Mouse (Mus musculus) midbrain, embryonic 15.5 days (tissue): ENCODE measurements at regions not wholly inside any gene's neighbourhood (a gene's known extent, or its start where the extent isn't known, plus 50 kb on each side); places are given as distances from the start of the nearest gene placed in this dataset.

Experiments used
- ATAC-seq: fragments of 200-750 bp; cut with Nextera tagmentation; replicated peaks from 2 replicates; pipeline ENCODE4 v1.8.0; 2017; ENCODE audit warnings: moderate TSS enrichment
- H3K27ac ChIP-seq: fragments of 300-500 bp; sonication (generic); 2 replicates; pipeline ENCODE4 v1.5.1; 2015; ENCODE audit warnings: mild to moderate bottlenecking, inconsistent platforms
- H3K27me3 ChIP-seq: fragments of 300-500 bp; sonication (generic); replicated peaks from 2 replicates; pipeline ENCODE4 v1.6.1; 2015; ENCODE audit warnings: inconsistent platforms
- H3K36me3 ChIP-seq: fragments of 300-500 bp; sonication (generic); replicated peaks from 2 replicates; pipeline ENCODE4 v1.6.1; 2015; ENCODE audit warnings: inconsistent platforms
- H3K4me1 ChIP-seq: fragments of 300-500 bp; sonication (generic); 2 replicates; pipeline ENCODE4 v1.6.1; 2015; ENCODE audit warnings: inconsistent platforms
- H3K4me2 ChIP-seq: fragments of 300-500 bp; sonication (generic); 2 replicates; pipeline ENCODE4 v1.6.1; 2015; ENCODE audit warnings: inconsistent platforms, mild to moderate bottlenecking, moderate library complexity
- H3K4me3 ChIP-seq: fragments of 300-500 bp; sonication (generic); 2 replicates; pipeline ENCODE4 v1.5.1; 2015; ENCODE audit warnings: mild to moderate bottlenecking, inconsistent platforms
- H3K9ac ChIP-seq: fragments of 300-500 bp; sonication (generic); 2 replicates; pipeline ENCODE4 v1.6.1; 2015; ENCODE audit warnings: mild to moderate bottlenecking, inconsistent platforms
- H3K9me3 ChIP-seq: fragments of 300-500 bp; sonication (generic); 2 replicates; pipeline ENCODE4 v1.6.1; 2016; ENCODE audit warnings: inconsistent platforms
- WGBS: fragments of 180-500 bp; shearing (Covaris S2); methylation state at CpG from one replicate; pipeline ENCODE4 v1.1.7; 2015; ENCODE audit warnings: mixed read lengths; 5-methylcytosine and 5-hydroxymethylcytosine counted together

DNA sequence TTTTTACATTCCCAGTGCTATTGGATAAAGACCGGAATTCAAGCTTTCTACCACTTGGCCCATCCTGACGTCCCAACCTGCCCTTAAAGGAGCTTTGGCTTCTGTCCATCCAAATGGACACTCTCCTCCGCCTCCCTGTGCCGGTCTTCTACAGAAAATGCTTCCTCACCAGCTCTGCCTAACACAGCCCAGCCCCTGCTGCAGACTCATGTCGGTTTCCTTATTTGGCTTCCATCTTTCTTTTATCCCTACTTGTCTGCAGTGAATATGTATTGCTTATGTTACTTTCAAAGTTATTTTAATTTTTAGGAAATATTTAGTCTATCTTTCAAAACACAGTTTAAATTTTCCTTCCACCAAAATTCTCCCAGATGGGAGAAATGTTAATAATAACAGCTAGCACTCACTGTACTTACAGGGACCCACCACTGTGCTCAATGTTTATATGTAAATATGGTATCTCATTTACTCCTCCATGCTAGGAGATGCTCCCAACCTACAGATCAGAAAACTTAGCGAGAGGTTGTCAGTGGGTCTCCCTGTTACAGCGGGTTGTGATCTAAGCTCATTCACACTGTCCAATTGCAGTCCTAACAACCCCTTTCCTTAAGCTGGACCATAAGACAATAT, 118.6 kb downstream of the Sptssa start:
- ATAC-seq, result no peak
- Histone ChIP-seq H3K27me3 (no peaks in the 10 kb centered on the region), H3K4me3 (no peak overlapping the region), H3K27ac (no peak overlapping the region), H3K4me2 (no peak overlapping the region), H3K9ac (no peak overlapping the region), H3K9me3 (no peaks in the 10 kb centered on the region), H3K4me1 (peaks cover 8% of the 10 kb centered on the region; the same call in 1 of the 2 replicates), H3K36me3 (no peaks in the 10 kb centered on the region)
- 88% methylated on average over 7 of the region's 7 CpGs for WGBS

DNA sequence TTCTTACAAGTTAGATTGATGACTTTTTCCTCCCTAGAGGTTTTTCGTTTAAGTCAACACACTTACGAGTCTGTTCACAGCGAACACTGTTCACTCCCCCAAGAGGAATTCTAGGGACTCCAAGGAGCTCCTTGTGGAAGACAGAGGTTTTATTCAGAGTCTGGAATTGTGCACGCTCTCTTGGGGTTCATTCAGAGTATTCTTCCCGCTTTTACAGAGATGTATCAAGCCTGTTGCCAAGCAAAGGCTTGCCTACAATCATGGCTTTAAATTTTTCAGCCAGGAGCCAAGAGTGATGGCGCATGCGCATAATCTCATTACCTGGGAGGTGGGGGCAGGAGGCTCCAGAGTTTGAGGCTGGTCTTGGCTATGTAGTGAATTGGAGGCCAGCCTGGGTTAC, 119.4 kb downstream of the Sptssa start:
- Histone ChIP-seq H3K9me3 (no peaks in the 10 kb centered on the region), H3K36me3 (no peaks in the 10 kb centered on the region), H3K27ac (no peak overlapping the region), H3K4me1 (peaks cover 8% of the 10 kb centered on the region; the same call in 1 of the 2 replicates), H3K4me2 (no peak overlapping the region), H3K4me3 (no peak overlapping the region), H3K27me3 (no peaks in the 10 kb centered on the region), H3K9ac (no peak overlapping the region)
- no peak for ATAC-seq
- WGBS, result 68% methylated on average over 7 of the region's 7 CpGs

DNA sequence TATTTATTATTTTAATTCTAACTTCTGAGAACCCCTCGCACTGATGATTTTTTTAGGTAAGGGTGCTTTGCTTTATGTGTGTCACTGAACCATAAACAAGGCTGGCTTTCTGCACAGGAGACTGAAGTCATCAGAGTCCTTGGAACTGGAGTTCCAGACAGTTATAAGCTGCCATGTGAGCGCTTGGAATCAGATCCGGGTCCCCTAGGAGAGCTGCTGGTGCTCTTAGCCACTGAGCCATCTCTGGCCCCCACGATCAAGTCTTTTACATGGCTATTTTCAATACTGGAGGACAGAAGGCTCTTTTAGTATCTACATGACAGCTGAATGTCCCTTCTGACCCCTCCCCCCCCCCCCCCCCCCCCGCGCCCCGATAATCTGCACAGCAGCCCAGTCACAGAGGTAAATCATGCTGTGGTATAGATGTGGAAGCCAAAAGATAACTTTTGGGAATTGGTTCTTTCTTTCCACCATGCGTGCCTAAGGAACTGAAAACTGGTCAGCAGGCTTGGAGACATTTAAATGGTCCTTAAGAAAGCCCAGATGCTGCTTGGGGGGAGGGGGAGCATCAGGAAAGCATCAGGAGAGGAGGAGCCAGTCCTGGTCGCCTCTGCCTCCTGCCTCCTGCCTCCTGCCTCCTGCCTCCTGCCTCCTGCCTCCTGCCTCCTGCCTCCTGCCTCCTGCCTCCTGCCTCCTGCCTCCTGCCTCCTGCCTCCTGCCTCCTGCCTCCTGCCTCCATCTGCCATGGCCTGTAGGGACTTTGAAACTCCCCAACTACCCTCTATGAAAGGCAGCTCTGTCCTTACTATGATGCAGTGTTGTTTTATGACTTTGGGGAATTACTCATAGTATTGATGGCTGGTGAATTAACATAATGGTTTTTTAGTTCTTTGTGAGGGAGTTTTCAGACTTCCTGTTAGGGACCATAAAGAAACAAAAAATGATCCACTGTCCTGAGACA, 120.5 kb downstream of the Sptssa start:
- Histone ChIP-seq H3K27me3 (no peaks in the 10 kb centered on the region), H3K9me3 (no peaks in the 10 kb centered on the region), H3K4me3 (no peak overlapping the region), H3K36me3 (no peaks in the 10 kb centered on the region), H3K9ac (no peak overlapping the region), H3K4me1 (peaks cover 8% of the 10 kb centered on the region; the same call in 1 of the 2 replicates), H3K27ac (no peak overlapping the region), H3K4me2 (no peak overlapping the region)
- no peak for ATAC-seq
- 54% methylated on average over 6 of the region's 9 CpGs for WGBS

DNA sequence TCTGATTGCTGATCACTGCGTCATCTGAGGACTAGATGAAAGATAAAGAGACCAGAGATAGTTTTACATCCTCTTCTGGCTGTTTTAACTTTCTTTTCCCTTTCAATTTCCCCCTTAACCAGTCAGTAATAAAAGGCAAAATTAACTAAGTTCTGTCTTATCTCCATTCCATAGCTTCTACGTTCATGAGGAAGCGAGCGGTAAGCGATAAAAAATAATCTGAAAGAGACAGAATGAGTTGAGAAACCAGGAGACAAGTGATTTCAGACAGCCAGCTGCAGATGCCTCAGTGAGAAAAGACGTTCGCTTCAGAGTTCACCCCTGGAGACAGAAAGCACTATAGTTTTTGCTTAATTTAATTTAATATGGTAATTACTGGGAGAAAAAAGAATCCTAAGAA, 121.5 kb downstream of the Sptssa start:
- H3K4me2 ChIP-seq, result no peak overlapping the region
- H3K36me3 ChIP-seq, result no peaks in the 10 kb centered on the region
- H3K9me3 ChIP-seq, result no peaks in the 10 kb centered on the region
- no peak overlapping the region for H3K4me3 ChIP-seq
- ATAC-seq, result no peak
- no peak overlapping the region for H3K9ac ChIP-seq
- no peak overlapping the region for H3K27ac ChIP-seq
- WGBS, result 59% methylated on average over 7 of the region's 7 CpGs
- peaks cover 8% of the 10 kb centered on the region; the same call in 1 of the 2 replicates for H3K4me1 ChIP-seq
- H3K27me3 ChIP-seq, result no peaks in the 10 kb centered on the region

DNA sequence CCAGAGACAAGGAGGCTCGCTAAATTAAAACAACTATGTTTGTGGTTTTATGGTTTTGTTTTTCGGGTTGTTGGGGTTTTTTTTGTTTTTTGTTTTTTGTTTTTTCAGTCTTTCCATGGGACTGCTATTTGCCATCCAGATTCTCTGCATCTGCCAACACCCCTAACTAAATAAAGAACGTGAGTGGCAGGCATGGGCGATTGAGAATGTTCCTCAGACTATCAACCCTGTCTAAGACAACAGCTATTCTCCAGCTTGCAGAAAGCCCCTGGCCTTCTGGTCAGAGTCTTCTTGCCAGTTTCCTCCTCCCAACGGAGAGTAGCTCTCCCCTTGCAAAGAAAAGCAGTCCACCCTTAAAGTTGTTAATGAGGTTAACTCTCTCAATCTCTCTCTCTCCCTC, 123.2 kb downstream of the Sptssa start:
- H3K27me3 ChIP-seq, result no peaks in the 10 kb centered on the region

DNA sequence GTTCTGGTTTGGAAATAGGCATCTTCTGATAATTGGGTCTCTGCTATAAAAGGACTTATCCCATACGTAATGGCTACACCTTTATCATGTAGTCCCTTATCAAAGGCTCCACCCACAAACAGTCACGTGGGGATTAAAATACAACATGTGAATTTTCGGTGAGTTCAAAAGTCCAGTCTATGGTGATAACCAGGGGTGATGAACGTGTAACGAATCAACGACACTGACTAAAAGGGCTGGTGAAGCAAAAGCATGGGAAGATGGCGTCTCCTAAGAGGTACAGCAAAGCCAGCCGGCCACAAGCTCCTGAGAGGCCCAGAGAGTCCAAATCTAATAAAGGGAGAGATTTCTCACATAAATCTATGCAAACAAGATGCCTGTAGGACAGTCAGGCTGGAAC, 124.3 kb downstream of the Sptssa start:
- Histone ChIP-seq H3K27me3 (no peaks in the 10 kb centered on the region), H3K4me2 (no peak overlapping the region), H3K9ac (no peak overlapping the region), H3K27ac (no peak overlapping the region), H3K36me3 (no peaks in the 10 kb centered on the region), H3K9me3 (no peaks in the 10 kb centered on the region), H3K4me3 (no peak overlapping the region), H3K4me1 (peaks cover 8% of the 10 kb centered on the region; the same call in 1 of the 2 replicates)
- 87% methylated on average over 8 of the region's 8 CpGs for WGBS
- no peak for ATAC-seq

More for the DNA sequence above, 123.2 kb downstream of the Sptssa start:
- no peaks in the 10 kb centered on the region for H3K36me3 ChIP-seq
- WGBS, result 52% methylated on average over 5 of the region's 5 CpGs
- no peak overlapping the region for H3K4me3 ChIP-seq
- no peak overlapping the region for H3K27ac ChIP-seq
- peaks cover 8% of the 10 kb centered on the region; the same call in 1 of the 2 replicates for H3K4me1 ChIP-seq
- H3K9me3 ChIP-seq, result no peaks in the 10 kb centered on the region
- no peak for ATAC-seq
- no peak overlapping the region for H3K9ac ChIP-seq
- no peak overlapping the region for H3K4me2 ChIP-seq

DNA sequence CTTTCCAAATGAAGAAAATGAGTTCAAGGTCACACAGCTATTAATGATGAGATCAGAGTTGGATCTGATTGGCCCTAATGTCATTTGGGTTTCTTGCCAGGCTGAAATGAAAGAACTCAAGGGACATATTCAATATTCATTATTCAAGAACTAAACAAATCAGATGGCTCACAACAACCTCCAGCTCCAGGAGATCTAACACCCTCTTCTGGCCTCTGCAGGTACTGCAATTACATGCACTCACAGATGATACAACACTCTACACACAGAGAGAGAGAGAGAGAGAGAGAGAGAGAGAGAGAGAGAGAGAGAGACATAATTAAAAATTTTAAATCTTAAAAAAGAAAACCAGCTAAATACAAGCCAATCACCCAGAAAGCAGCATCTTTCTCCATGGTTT, 128.3 kb downstream of the Sptssa start:
- Histone ChIP-seq H3K9ac (no peak overlapping the region), H3K27ac (no peak overlapping the region), H3K36me3 (no peaks in the 10 kb centered on the region), H3K27me3 (no peaks in the 10 kb centered on the region), H3K4me1 (no peaks in the 10 kb centered on the region), H3K9me3 (no peaks in the 10 kb centered on the region), H3K4me3 (no peak overlapping the region), H3K4me2 (no peak overlapping the region)
- no peak for ATAC-seq

DNA sequence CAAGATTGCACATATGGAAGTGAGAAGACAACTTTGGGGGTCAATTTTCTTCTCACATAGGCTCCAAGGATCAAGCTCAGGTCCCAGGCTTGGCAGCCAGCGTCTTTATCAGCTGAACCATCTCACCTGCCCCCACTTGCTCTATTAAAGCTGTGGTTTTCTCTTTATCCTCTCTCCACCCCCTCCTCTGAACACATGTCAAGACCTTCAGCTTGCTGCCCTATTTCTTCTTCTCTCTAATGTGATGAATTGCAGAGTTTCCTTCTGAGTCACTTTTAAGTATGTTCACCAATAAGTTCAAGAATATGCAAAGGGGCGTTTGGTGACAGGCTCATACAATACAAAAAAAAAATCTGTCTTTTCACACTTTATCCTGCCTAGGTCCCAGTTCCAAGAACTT, 128.8 kb downstream of the Sptssa start:
- no peaks in the 10 kb centered on the region for H3K36me3 ChIP-seq
- 98% methylated on average over 2 of the region's 2 CpGs for WGBS
- no peak overlapping the region for H3K4me3 ChIP-seq
- H3K4me1 ChIP-seq, result no peaks in the 10 kb centered on the region
- no peak overlapping the region for H3K4me2 ChIP-seq
- no peak overlapping the region for H3K9ac ChIP-seq
- no peaks in the 10 kb centered on the region for H3K9me3 ChIP-seq
- no peaks in the 10 kb centered on the region for H3K27me3 ChIP-seq
- ATAC-seq, result no peak
- no peak overlapping the region for H3K27ac ChIP-seq

DNA sequence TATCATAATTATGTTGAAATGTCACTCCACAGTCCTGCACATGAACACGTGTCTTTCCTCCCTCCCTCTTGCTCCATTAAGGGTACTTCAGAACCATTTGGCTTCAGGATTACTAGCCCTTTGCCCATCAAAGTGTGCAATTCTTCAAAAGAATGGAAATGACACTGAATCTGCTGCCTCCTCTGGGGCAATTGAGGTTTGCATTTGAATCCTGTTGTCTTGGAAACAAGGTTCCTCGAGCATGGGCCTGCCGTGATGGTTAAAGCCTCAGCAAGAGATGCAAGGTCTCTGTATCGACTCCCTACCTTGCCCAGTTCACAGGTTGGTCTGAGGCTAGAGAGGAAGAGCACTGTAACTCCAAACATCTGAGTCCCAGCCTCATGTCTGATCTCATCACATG, 136.0 kb downstream of the Sptssa start:
- no peak for ATAC-seq
- Histone ChIP-seq H3K4me3 (no peak overlapping the region), H3K36me3 (no peaks in the 10 kb centered on the region), H3K4me2 (no peak overlapping the region), H3K27ac (no peak overlapping the region), H3K9ac (no peak overlapping the region), H3K27me3 (no peaks in the 10 kb centered on the region), H3K4me1 (peaks cover 3% of the 10 kb centered on the region; the same call in 1 of the 2 replicates), H3K9me3 (no peaks in the 10 kb centered on the region)
- WGBS, result 11% methylated on average over 4 of the region's 4 CpGs

DNA sequence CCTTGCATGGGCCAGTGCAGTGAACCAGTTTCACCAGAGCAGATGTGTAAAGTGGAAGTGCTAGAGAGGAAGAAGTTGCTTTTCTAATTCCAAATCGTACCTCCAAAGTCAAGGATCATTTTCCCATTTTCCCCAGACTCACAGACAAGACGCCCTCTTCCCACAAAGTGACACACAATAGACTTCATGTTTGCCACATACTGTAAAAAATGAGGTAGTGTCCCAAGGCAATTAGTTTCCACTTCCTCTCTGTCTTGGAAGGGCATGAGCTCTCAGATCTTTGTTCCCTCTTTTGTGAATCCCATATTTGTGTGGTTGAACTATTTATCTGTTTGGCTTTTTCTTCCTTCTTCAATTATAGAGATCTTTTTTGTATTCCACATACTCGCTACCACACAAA, 137.0 kb downstream of the Sptssa start:
- no peak overlapping the region for H3K4me2 ChIP-seq
- peaks cover 3% of the 10 kb centered on the region; the same call in 1 of the 2 replicates for H3K4me1 ChIP-seq
- no peaks in the 10 kb centered on the region for H3K36me3 ChIP-seq
- WGBS, result 91% methylated on average over 3 of the region's 3 CpGs
- H3K9ac ChIP-seq, result no peak overlapping the region
- no peak for ATAC-seq
- H3K27ac ChIP-seq, result no peak overlapping the region
- no peak overlapping the region for H3K4me3 ChIP-seq
- H3K9me3 ChIP-seq, result no peaks in the 10 kb centered on the region
- no peaks in the 10 kb centered on the region for H3K27me3 ChIP-seq

DNA sequence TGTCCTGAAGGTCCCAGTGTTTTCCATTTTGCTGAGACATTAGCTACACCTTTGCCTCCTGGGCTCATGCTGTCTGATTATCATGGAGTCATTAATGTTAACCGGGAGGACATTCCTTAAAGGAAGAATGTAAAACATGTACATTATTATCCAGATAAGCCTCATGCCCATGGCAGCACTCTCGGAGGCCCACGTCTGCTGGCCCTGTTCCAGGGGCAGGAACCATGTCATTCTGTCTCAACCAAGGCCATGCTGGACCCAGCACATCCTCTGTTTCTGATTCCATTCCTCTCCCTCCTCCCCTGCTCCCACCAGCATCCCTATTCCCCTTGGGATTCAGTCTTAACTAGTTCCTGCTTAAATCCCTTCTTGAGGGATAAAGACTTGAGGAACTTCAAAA, 139.1 kb downstream of the Sptssa start:
- peaks cover 3% of the 10 kb centered on the region; the same call in 1 of the 2 replicates for H3K4me1 ChIP-seq
- H3K27me3 ChIP-seq, result no peaks in the 10 kb centered on the region
- no peak overlapping the region for H3K27ac ChIP-seq
- no peaks in the 10 kb centered on the region for H3K36me3 ChIP-seq
- no peak overlapping the region for H3K4me3 ChIP-seq
- H3K9ac ChIP-seq, result no peak overlapping the region
- 73% methylated on average over 3 of the region's 3 CpGs for WGBS
- no peak overlapping the region for H3K4me2 ChIP-seq
- H3K9me3 ChIP-seq, result no peaks in the 10 kb centered on the region
- ATAC-seq, result no peak

DNA sequence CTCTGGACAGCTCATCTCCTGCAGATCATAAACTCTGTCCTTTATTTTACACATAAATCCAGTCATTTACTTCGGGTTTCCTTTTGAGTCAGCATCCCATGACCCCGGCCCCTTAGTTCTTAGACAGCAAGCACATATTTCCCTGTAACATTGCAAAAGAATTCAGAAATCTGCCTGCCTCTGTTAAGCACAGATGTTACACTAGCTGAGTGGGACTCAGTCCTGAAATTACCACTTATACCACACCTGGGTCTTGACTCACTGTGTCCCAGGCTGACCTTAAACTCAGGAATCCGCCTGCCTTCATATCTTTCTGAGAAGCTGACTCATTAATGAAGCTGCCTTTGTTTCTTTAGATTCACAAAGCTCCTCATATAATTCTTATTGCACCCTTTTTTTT, 139.9 kb downstream of the Sptssa start:
- no peak for ATAC-seq
- no peaks in the 10 kb centered on the region for H3K36me3 ChIP-seq
- no peaks in the 10 kb centered on the region for H3K9me3 ChIP-seq
- H3K4me3 ChIP-seq, result no peak overlapping the region
- H3K4me1 ChIP-seq, result peaks cover 3% of the 10 kb centered on the region; the same call in 1 of the 2 replicates
- no peak overlapping the region for H3K4me2 ChIP-seq
- H3K27me3 ChIP-seq, result no peaks in the 10 kb centered on the region
- no peak overlapping the region for H3K9ac ChIP-seq
- H3K27ac ChIP-seq, result no peak overlapping the region
- 81% methylated on average over 3 of the region's 3 CpGs for WGBS
